Mouse (Mus musculus) gastrocnemius, adult 8-10 months (tissue): ENCODE results near the gene Vwa8. TPM values are rescaled to one million over a fixed set of nuclear protein-coding genes. Genes with fewer than 3 reads are reported as not detected.
"Not testable (repeated sequence)": the region's sequence is repeated elsewhere in the genome, so short reads cannot be mapped to it uniquely, and the experiment has no call there.

Experiments used
- DNase-seq, 2 experiments: peaks; one replicate each; pipeline ENCODE4 v3.0.0; 2022; ENCODE audit warnings: low spot score in 2 of 2
- total RNA-seq, 4 experiments: library from RNA; stranded (reverse); gene quantifications; 2 replicates each; pipeline ENCODE4 v1.2.4; 2022

Gene Vwa8
- total RNA-seq, 4 experiments from 2014 or later, result 76.1 to 89.9 (median 79.6) TPM

- peak in 1 of 2 experiments; percentile 18 for DNase-seq
Observed at GRCm38 (mm10) chr14:78972424-78972823, 123.6 kb downstream of the Vwa8 start.

- no peak for DNase-seq
Observed at GRCm38 (mm10) chr14:78983104-78983503, 134.3 kb downstream of the Vwa8 start.

- DNase-seq, result peak in 1 of 2 experiments; percentile 18
Observed at GRCm38 (mm10) chr14:78984296-78984695, 135.4 kb downstream of the Vwa8 start.

- no peak for DNase-seq
Observed at GRCm38 (mm10) chr14:78987543-78987942, 138.7 kb downstream of the Vwa8 start.

GRCm38 (mm10) chr14:78992456-78992855 is 143.6 kb downstream of the Vwa8 start:
- no peak for DNase-seq

- no peak for DNase-seq
Observed at GRCm38 (mm10) chr14:78993515-78993914, 144.7 kb downstream of the Vwa8 start.

GRCm38 (mm10) chr14:78996359-78996758 is 147.5 kb downstream of the Vwa8 start:
- DNase-seq, result no peak

- no peak for DNase-seq
Observed at GRCm38 (mm10) chr14:79003576-79003975, 154.7 kb downstream of the Vwa8 start.

GRCm38 (mm10) chr14:79017710-79018109 is 168.9 kb downstream of the Vwa8 start:
- DNase-seq, result not testable (repeated sequence)

GRCm38 (mm10) chr14:79018564-79018963 is 169.7 kb downstream of the Vwa8 start:
- DNase-seq, result no peak

- no peak for DNase-seq
Observed at GRCm38 (mm10) chr14:79021725-79022124, 172.9 kb downstream of the Vwa8 start.

- no peak for DNase-seq
Observed at GRCm38 (mm10) chr14:79028996-79029575, 180.2 kb downstream of the Vwa8 start.

GRCm38 (mm10) chr14:79030715-79031114 is 181.9 kb downstream of the Vwa8 start:
- DNase-seq, result no peak

- no peak for DNase-seq
Observed at GRCm38 (mm10) chr14:79031230-79031740, 182.4 kb downstream of the Vwa8 start.

GRCm38 (mm10) chr14:79033396-79033795 is 184.5 kb downstream of the Vwa8 start:
- no peak for DNase-seq

GRCm38 (mm10) chr14:79034511-79034913 is 185.7 kb downstream of the Vwa8 start:
- DNase-seq, result no peak

- no peak for DNase-seq
Observed at GRCm38 (mm10) chr14:79035575-79035974, 186.7 kb downstream of the Vwa8 start.

- no peak for DNase-seq
Observed at GRCm38 (mm10) chr14:79047186-79047585, 198.3 kb downstream of the Vwa8 start.

GRCm38 (mm10) chr14:79047956-79048355 is 199.1 kb downstream of the Vwa8 start:
- no peak for DNase-seq

- no peak for DNase-seq
Observed at GRCm38 (mm10) chr14:79049544-79049943, 200.7 kb downstream of the Vwa8 start.

- DNase-seq, result no peak
Observed at GRCm38 (mm10) chr14:79065636-79066035, 216.8 kb downstream of the Vwa8 start.

- no peak for DNase-seq
Observed at GRCm38 (mm10) chr14:79069515-79069914, 220.7 kb downstream of the Vwa8 start.

GRCm38 (mm10) chr14:79074786-79075185 is 225.9 kb downstream of the Vwa8 start:
- peak; percentile 55 to 73 for DNase-seq
